Mouse (Mus musculus): ENCODE measurements around the gene Kdm5b. TPM values are rescaled to one million over a fixed set of nuclear protein-coding genes. Genes with fewer than 3 reads are reported as not detected.

Gene Kdm5b
- 11.2 TPM for polyA plus RNA-seq (2012; fragmentation: generic; extraction: Trizol)

DNA sequence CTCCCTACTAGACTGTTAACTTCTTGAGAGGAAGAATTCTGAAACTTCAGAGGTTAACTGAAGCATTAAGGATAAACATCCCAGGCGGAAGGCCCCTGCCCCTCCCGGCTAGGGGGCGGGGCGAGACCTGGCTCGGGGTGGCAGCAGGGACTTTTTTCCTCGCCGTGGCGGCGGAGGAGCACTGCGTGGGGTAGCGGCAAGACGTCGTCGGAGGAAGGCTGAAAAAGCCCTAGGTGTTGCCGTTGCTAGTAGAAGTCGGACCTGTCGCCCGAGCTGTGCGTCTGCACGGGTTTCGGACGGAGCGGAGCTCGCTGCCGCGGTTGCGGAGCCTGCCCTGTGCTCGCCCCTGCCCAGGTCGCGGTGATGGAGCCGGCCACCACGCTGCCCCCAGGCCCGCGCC is at the start of gene Kdm5b:
Gene Kdm5b, plus strand, starts transcription at position 196 of the 400 bp plus-strand sequence.
- Histone ChIP-seq H3K36me3 (ENCODE audit: control insufficient read depth, insufficient read depth) (no peaks in the 10 kb centered on the region), H3ac (ENCODE audit: control insufficient read depth, insufficient read length) (peak within 1 kb of the TSS; percentile 59), H3K4me3 (peak within 1 kb of the TSS; percentile 49), H3K79me2 (ENCODE audit: control insufficient read depth, insufficient read depth) (peaks cover 33% of the 10 kb centered on the region), H3K4me2 (ENCODE audit: low read depth) (peak within 1 kb of the TSS; percentile 49), H3K27me3 (ENCODE audit: control insufficient read depth, insufficient read depth, insufficient read length) (no peaks in the 10 kb centered on the region)
- peak; percentile 96 for TF ChIP-seq POLR2A (IDR thresholded peaks at IDR 0.05; ENCODE audit: insufficient read length, low read depth)
- TF ChIP-seq MYOG (IDR thresholded peaks at IDR 0.05; ENCODE audit: control insufficient read depth in 1 of 3, insufficient read depth in 1 of 3, insufficient read length in 2 of 3, low read depth in 2 of 3) = no peak
- TF ChIP-seq POLR2AphosphoS2 (IDR thresholded peaks at IDR 0.05; ENCODE audit: insufficient read length, low read depth) = peak; percentile 95
- TF ChIP-seq E2F4 (IDR thresholded peaks at IDR 0.05; ENCODE audit: insufficient read depth) = no peak

DNA sequence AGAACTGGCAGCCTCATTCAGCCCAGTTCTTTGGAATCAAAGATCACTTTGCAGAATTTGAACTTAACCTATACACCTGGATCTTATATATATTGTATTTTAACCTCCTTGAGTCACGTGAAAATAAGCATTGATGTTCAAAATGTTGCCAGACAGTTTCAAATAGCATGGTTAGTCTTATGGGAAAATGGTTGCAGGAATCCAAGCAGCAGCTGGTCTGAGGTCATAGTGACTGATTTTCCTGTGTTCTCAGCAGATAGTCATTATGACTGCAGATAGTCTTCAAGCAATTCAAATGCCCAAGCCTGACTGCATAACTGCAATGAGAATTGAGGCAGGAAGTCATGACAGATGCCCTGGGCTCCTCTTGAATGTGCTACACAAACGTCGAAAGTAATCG is 47.8 kb upstream of the Kdm5b start:
- Histone ChIP-seq H3K27me3 (ENCODE audit: control insufficient read depth, insufficient read depth, insufficient read length) (no peaks in the 10 kb centered on the region), H3K79me2 (ENCODE audit: control insufficient read depth, insufficient read depth) (no peaks in the 10 kb centered on the region), H3K4me2 (ENCODE audit: low read depth) (no peak overlapping the region), H3K4me3 (no peak overlapping the region), H3ac (ENCODE audit: control insufficient read depth, insufficient read length) (no peak overlapping the region), H3K36me3 (ENCODE audit: control insufficient read depth, insufficient read depth) (peaks cover 4% of the 10 kb centered on the region)
- TF ChIP-seq E2F4 (IDR thresholded peaks at IDR 0.05; ENCODE audit: insufficient read depth) (no peak), MAX (IDR thresholded peaks at IDR 0.05; ENCODE audit: low read depth) (no peak), MYOG (IDR thresholded peaks at IDR 0.05; ENCODE audit: control insufficient read depth in 1 of 3, insufficient read depth in 1 of 3, insufficient read length in 2 of 3, low read depth in 2 of 3) (no peak), POLR2AphosphoS2 (IDR thresholded peaks at IDR 0.05; ENCODE audit: insufficient read length, low read depth) (no peak), POLR2A (IDR thresholded peaks at IDR 0.05; ENCODE audit: insufficient read length, low read depth) (no peak), REST (IDR thresholded peaks at IDR 0.05; ENCODE audit: insufficient read depth, insufficient read length) (no peak), TCF12 (IDR thresholded peaks at IDR 0.05; ENCODE audit: insufficient read depth, poor library complexity, severe bottlenecking) (no peak), CEBPB (IDR thresholded peaks at IDR 0.05; ENCODE audit: insufficient read depth, poor library complexity, severe bottlenecking) (no peak), TCF3 (IDR thresholded peaks at IDR 0.05; ENCODE audit: insufficient read length, low read depth) (no peak), SRF (IDR thresholded peaks at IDR 0.05; ENCODE audit: control insufficient read depth, insufficient read length, low read depth) (no peak), USF1 (IDR thresholded peaks at IDR 0.05; ENCODE audit: low read depth) (no peak), MYOD1 (IDR thresholded peaks at IDR 0.05; ENCODE audit: control insufficient read depth in 1 of 3, insufficient read length in 2 of 3, low read depth in 2 of 3) (no peak)

DNA sequence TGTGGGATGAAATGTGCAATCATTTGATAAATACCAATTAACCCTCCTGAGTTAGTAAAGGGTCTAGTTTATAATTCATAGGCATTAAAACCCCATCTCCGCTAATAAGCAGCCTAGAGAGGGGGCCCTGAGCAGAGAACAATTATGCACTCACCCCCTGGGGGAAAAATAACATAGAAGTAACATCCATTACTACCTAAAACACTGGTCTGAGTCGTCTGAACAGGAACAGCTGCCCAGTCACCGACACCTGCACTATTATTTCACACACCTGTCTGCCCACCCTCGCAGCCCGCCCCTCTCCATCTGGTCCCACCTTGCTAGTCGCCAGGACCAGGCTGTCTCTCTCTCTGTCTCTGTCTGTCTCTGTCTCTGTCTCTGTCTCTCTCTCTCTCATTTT is 47.4 kb upstream of the Kdm5b start:
- H3K4me3 ChIP-seq = no peak overlapping the region
- H3K79me2 ChIP-seq (ENCODE audit: control insufficient read depth, insufficient read depth) = no peaks in the 10 kb centered on the region

DNA sequence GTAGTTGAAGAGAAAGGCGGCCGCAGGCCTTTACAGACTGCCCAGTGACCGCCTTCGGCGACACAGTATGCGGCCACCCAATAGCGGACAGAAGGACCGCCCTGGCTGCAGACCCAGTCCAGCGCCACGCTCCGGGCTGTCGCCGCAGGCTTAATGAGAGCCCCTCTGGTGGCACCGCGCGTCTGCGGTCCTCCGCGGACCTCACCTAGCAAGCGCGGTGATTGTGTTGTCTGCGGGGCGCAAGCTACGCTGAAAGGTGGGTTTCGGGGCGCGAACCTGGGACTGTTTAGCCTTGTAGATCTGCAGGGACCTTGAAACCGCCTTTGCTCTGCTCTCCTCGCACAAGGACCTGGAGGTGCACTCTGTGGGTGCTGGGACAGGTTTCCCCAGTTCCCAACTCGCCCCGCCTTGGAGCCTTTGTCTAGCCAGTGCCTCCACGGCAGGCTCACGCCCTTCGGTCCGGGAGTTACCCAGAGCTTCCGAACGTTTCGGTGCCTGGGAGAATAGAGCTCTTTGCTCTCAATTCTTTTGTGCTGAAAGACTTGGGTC is 46.6 kb upstream of the Kdm5b start:
- Histone ChIP-seq H3K27me3 (ENCODE audit: control insufficient read depth, insufficient read depth, insufficient read length) (no peaks in the 10 kb centered on the region), H3K36me3 (ENCODE audit: control insufficient read depth, insufficient read depth) (no peaks in the 10 kb centered on the region), H3K4me2 (ENCODE audit: low read depth) (no peak overlapping the region), H3K4me3 (no peak overlapping the region), H3K79me2 (ENCODE audit: control insufficient read depth, insufficient read depth) (no peaks in the 10 kb centered on the region), H3ac (ENCODE audit: control insufficient read depth, insufficient read length) (no peak overlapping the region)
- TF ChIP-seq POLR2A (IDR thresholded peaks at IDR 0.05; ENCODE audit: insufficient read length, low read depth) (no peak), E2F4 (IDR thresholded peaks at IDR 0.05; ENCODE audit: insufficient read depth) (no peak), REST (IDR thresholded peaks at IDR 0.05; ENCODE audit: insufficient read depth, insufficient read length) (no peak), TCF12 (IDR thresholded peaks at IDR 0.05; ENCODE audit: insufficient read depth, poor library complexity, severe bottlenecking) (no peak), CEBPB (IDR thresholded peaks at IDR 0.05; ENCODE audit: insufficient read depth, poor library complexity, severe bottlenecking) (no peak), TCF3 (IDR thresholded peaks at IDR 0.05; ENCODE audit: insufficient read length, low read depth) (no peak), USF1 (IDR thresholded peaks at IDR 0.05; ENCODE audit: low read depth) (no peak), SRF (IDR thresholded peaks at IDR 0.05; ENCODE audit: control insufficient read depth, insufficient read length, low read depth) (no peak), POLR2AphosphoS2 (IDR thresholded peaks at IDR 0.05; ENCODE audit: insufficient read length, low read depth) (no peak), MYOD1 (IDR thresholded peaks at IDR 0.05; ENCODE audit: control insufficient read depth in 1 of 3, insufficient read length in 2 of 3, low read depth in 2 of 3) (no peak)

More for the DNA sequence above, 47.4 kb upstream of the Kdm5b start:
- no peaks in the 10 kb centered on the region for H3K27me3 ChIP-seq (ENCODE audit: control insufficient read depth, insufficient read depth, insufficient read length)
- no peak overlapping the region for H3ac ChIP-seq (ENCODE audit: control insufficient read depth, insufficient read length)
- no peak overlapping the region for H3K4me2 ChIP-seq (ENCODE audit: low read depth)
- no peak for TF ChIP-seq CEBPB (IDR thresholded peaks at IDR 0.05; ENCODE audit: insufficient read depth, poor library complexity, severe bottlenecking)
- peaks cover under 1% of the 10 kb centered on the region for H3K36me3 ChIP-seq (ENCODE audit: control insufficient read depth, insufficient read depth)

DNA sequence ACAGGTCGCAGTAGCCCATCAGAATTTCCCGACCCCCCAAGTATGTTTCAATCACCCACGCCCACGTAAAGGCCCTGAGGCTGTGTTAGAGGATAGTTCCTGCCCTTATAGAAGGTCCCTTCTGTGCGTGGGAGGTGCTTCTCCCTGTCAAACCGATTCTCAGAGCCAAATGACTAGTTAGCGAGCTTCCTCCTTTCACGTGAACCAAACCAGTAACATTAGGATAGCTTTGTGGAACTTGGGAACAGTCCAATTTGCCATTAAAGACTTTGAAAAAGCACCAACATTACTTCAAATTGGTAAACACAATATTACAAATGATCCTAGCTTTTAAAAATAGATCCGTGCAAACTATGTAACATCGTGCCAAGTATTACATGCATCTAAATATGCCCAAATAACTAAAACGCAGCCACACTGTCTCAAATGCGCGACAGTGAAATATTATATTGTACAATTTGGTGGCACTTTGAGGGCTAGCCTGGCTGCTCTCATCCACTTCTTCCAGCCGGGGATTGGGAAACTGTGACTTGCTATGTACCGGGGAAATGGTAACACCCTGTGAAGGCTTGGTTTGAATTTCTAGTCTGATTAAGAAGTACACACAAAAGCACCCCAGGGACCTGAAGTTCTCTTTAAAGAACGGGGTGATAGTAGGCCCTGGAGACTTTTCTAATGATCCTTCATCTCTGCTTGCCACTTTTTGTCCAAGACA is 45.9 kb upstream of the Kdm5b start:
- TF ChIP-seq CEBPB (IDR thresholded peaks at IDR 0.05; ENCODE audit: insufficient read depth, poor library complexity, severe bottlenecking) (no peak), SRF (IDR thresholded peaks at IDR 0.05; ENCODE audit: control insufficient read depth, insufficient read length, low read depth) (no peak), TCF3 (IDR thresholded peaks at IDR 0.05; ENCODE audit: insufficient read length, low read depth) (no peak), E2F4 (IDR thresholded peaks at IDR 0.05; ENCODE audit: insufficient read depth) (no peak), TCF12 (IDR thresholded peaks at IDR 0.05; ENCODE audit: insufficient read depth, poor library complexity, severe bottlenecking) (no peak), MYOG (IDR thresholded peaks at IDR 0.05; ENCODE audit: control insufficient read depth in 1 of 3, insufficient read depth in 1 of 3, insufficient read length in 2 of 3, low read depth in 2 of 3) (no peak), POLR2A (IDR thresholded peaks at IDR 0.05; ENCODE audit: insufficient read length, low read depth) (no peak), REST (IDR thresholded peaks at IDR 0.05; ENCODE audit: insufficient read depth, insufficient read length) (no peak), MYOD1 (IDR thresholded peaks at IDR 0.05; ENCODE audit: control insufficient read depth in 1 of 3, insufficient read length in 2 of 3, low read depth in 2 of 3) (no peak), POLR2AphosphoS2 (IDR thresholded peaks at IDR 0.05; ENCODE audit: insufficient read length, low read depth) (no peak), USF1 (IDR thresholded peaks at IDR 0.05; ENCODE audit: low read depth) (no peak), MAX (IDR thresholded peaks at IDR 0.05; ENCODE audit: low read depth) (no peak)
- Histone ChIP-seq H3K4me3 (no peak overlapping the region), H3K4me2 (ENCODE audit: low read depth) (no peak overlapping the region), H3ac (ENCODE audit: control insufficient read depth, insufficient read length) (no peak overlapping the region), H3K36me3 (ENCODE audit: control insufficient read depth, insufficient read depth) (no peaks in the 10 kb centered on the region), H3K27me3 (ENCODE audit: control insufficient read depth, insufficient read depth, insufficient read length) (no peaks in the 10 kb centered on the region), H3K79me2 (ENCODE audit: control insufficient read depth, insufficient read depth) (no peaks in the 10 kb centered on the region)
